Mouse (Mus musculus) megakaryocyte, embryonic 14.5 days (primary cell): ENCODE measurements at regions not wholly inside any gene's neighbourhood (a gene's known extent, or its start where the extent isn't known, plus 50 kb on each side); places are given as distances from the start of the nearest gene placed in this dataset.
"Not testable (repeated sequence)": the region's sequence is repeated elsewhere in the genome, so short reads cannot be mapped to it uniquely, and the experiment has no call there.

Source experiments
- H3K27me3 ChIP-seq: replicated peaks from 2 replicates; pipeline ENCODE3; 2012; ENCODE audit warnings: inconsistent platforms
- H3K36me3 ChIP-seq: replicated peaks from 2 replicates; pipeline ENCODE3; 2012; ENCODE audit warnings: low read length, inconsistent platforms, mixed read lengths
- H3K4me1 ChIP-seq: 2 replicates; pipeline ENCODE4 v1.6.1; 2012; ENCODE audit warnings: inconsistent platforms
- H3K4me3 ChIP-seq: replicated peaks from 2 replicates; pipeline ENCODE3; 2012; ENCODE audit warnings: moderate library complexity, mild to moderate bottlenecking, inconsistent platforms
- H3K9me3 ChIP-seq: 2 replicates; pipeline ENCODE4 v1.6.1; 2012; ENCODE audit warnings: inconsistent platforms
- FLI1 ChIP-seq: IDR thresholded peaks from 2 replicates; pipeline ENCODE4 v1.6.1; 2012; ENCODE audit warnings: low read length, inconsistent platforms, mixed read lengths
- GATA1 ChIP-seq: IDR thresholded peaks from 3 replicates; pipeline ENCODE4 v1.6.1; 2012; ENCODE audit warnings: mixed read lengths, low read length, inconsistent platforms, borderline replicate concordance

- TF ChIP-seq FLI1 (no peak), GATA1 (no peak)
Measured at GRCm38 (mm10) chr5:42884251-42884650, 348.7 kb upstream of the Cpeb2 start.

DNA sequence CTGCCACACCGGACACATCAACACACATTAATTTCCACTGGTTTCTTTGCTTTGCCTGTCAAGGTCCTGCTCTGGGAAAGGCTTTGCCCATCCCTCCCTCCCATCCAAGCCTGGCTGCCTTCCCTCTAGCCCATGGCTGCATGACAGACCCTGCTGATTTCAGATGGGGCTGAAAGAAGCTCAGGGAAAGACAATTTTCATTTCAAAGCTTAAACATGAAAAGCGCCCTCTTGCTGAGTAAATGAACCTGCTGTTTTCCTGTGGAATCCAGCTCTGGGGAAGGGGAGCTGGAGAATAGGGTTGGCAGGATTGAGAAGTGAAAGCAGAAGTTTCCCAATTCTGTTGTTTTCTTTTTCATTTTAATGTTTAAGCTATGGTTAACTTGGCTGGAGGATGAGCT is 341.1 kb upstream of the Cpeb2 start:
- H3K36me3 ChIP-seq: no peaks in the 10 kb centered on the region
- no peak for TF ChIP-seq GATA1
- TF ChIP-seq FLI1: no peak
- H3K9me3 ChIP-seq: no peaks in the 10 kb centered on the region
- H3K4me1 ChIP-seq: no peaks in the 10 kb centered on the region
- no peaks in the 10 kb centered on the region for H3K27me3 ChIP-seq
- no peak overlapping the region for H3K4me3 ChIP-seq

More at GRCm38 (mm10) chr5:42884251-42884650, 348.7 kb upstream of the Cpeb2 start:
- Histone ChIP-seq H3K9me3 (no peaks in the 10 kb centered on the region), H3K4me3 (no peak overlapping the region), H3K36me3 (no peaks in the 10 kb centered on the region), H3K27me3 (no peaks in the 10 kb centered on the region), H3K4me1 (no peaks in the 10 kb centered on the region; the same call in 1 of the 2 replicates)

GRCm38 (mm10) chr5:42906136-42906535 is 326.8 kb upstream of the Cpeb2 start:
- TF ChIP-seq GATA1: no peak
- no peak for TF ChIP-seq FLI1

GRCm38 (mm10) chr5:42919328-42919727 is 313.6 kb upstream of the Cpeb2 start:
- H3K4me3 ChIP-seq: no peak overlapping the region
- no peaks in the 10 kb centered on the region for H3K36me3 ChIP-seq
- TF ChIP-seq FLI1 (no peak), GATA1 (no peak)
- no peaks in the 10 kb centered on the region for H3K9me3 ChIP-seq
- no peaks in the 10 kb centered on the region for H3K4me1 ChIP-seq
- peaks cover 2% of the 10 kb centered on the region for H3K27me3 ChIP-seq

More at GRCm38 (mm10) chr5:42906136-42906535, 326.8 kb upstream of the Cpeb2 start:
- H3K4me1 ChIP-seq: no peaks in the 10 kb centered on the region
- H3K27me3 ChIP-seq: peaks cover 5% of the 10 kb centered on the region
- H3K9me3 ChIP-seq: no peaks in the 10 kb centered on the region
- no peak overlapping the region for H3K4me3 ChIP-seq
- no peaks in the 10 kb centered on the region for H3K36me3 ChIP-seq

- Histone ChIP-seq H3K36me3 (no peaks in the 10 kb centered on the region), H3K27me3 (no peaks in the 10 kb centered on the region), H3K4me1 (no peaks in the 10 kb centered on the region), H3K9me3 (no peaks in the 10 kb centered on the region), H3K4me3 (no peak overlapping the region)
- no peak for TF ChIP-seq GATA1
- no peak for TF ChIP-seq FLI1
Measured at GRCm38 (mm10) chr5:42932106-42932505, 300.9 kb upstream of the Cpeb2 start.

DNA sequence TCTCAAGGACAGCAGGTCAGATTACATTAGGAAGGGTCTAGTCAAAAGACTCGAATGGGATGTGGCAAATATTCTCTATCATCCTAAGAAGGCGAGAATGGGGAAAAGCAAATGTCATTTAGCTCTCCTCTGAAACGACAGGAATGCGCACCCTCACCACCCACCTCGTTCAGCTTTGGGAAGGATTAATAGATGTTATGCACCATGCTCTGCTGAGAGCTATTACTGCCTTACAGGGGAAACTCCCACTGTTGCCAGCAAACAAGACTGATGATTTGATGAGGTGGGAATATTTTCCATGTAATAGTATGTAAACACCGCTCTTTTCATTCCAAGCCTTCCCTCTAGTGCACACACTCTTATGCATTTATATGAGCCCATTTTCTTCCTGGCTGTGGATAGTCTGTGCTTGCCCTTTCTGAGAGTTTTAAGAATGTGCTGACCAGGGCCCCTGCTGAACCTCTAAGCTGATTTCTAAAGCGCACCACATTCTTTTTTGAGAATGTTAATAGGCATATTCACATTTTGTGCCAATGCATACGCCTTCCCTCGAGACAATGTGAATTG is 273.6 kb upstream of the Cpeb2 start:
- no peak overlapping the region for H3K4me3 ChIP-seq
- no peak for TF ChIP-seq FLI1
- no peak for TF ChIP-seq GATA1
- no peaks in the 10 kb centered on the region; the same call in 1 of the 2 replicates for H3K4me1 ChIP-seq
- no peaks in the 10 kb centered on the region for H3K27me3 ChIP-seq
- H3K9me3 ChIP-seq: no peaks in the 10 kb centered on the region
- H3K36me3 ChIP-seq: no peaks in the 10 kb centered on the region

- not testable (repeated sequence) for H3K4me3 ChIP-seq, H3K36me3 ChIP-seq, H3K27me3 ChIP-seq, H3K9me3 ChIP-seq
- H3K4me1 ChIP-seq: peaks cover 17% of the 10 kb centered on the region
Measured at GRCm38 (mm10) chr5:42966952-42967351, 266.0 kb upstream of the Cpeb2 start.

- H3K4me3 ChIP-seq: no peak overlapping the region
- H3K36me3 ChIP-seq: no peaks in the 10 kb centered on the region
- peaks cover 18% of the 10 kb centered on the region for H3K4me1 ChIP-seq
- H3K9me3 ChIP-seq: no peaks in the 10 kb centered on the region; the same call in 1 of the 2 replicates
- no peaks in the 10 kb centered on the region for H3K27me3 ChIP-seq
- TF ChIP-seq FLI1 (no peak), GATA1 (no peak)
Measured at GRCm38 (mm10) chr5:42969209-42969608, 263.8 kb upstream of the Cpeb2 start.

GRCm38 (mm10) chr5:42969621-42970020 is 263.3 kb upstream of the Cpeb2 start:
- H3K36me3 ChIP-seq: no peaks in the 10 kb centered on the region
- TF ChIP-seq GATA1: no peak
- TF ChIP-seq FLI1: no peak
- peaks cover 19% of the 10 kb centered on the region for H3K4me1 ChIP-seq
- H3K27me3 ChIP-seq: no peaks in the 10 kb centered on the region
- H3K9me3 ChIP-seq: no peaks in the 10 kb centered on the region; the same call in 1 of the 2 replicates
- no peak overlapping the region for H3K4me3 ChIP-seq

DNA sequence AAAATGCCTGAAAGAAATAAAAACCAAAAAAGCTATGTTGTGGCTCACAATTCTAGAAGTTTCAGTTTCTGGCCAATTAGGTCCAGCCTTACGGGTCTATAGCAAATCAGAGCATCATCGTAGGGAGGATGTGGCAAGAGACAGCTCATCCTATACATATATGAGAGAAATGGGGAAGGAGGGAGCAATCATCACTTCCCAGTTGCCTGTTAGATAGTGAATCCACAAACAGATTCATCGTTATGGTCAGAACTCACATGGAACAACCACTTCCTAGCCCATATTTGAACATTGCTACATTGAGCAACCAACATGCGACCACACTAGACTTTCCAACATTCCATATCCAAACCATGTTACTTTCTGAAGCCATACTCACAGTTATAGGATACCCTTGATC is 255.9 kb upstream of the Cpeb2 start:
- Histone ChIP-seq H3K36me3 (no peaks in the 10 kb centered on the region), H3K4me3 (no peak overlapping the region), H3K9me3 (no peaks in the 10 kb centered on the region), H3K27me3 (peaks cover 5% of the 10 kb centered on the region), H3K4me1 (peaks cover 39% of the 10 kb centered on the region)
- TF ChIP-seq FLI1: no peak
- TF ChIP-seq GATA1: no peak

- no peaks in the 10 kb centered on the region for H3K9me3 ChIP-seq
- H3K36me3 ChIP-seq: no peaks in the 10 kb centered on the region
- peaks cover 3% of the 10 kb centered on the region for H3K27me3 ChIP-seq
- H3K4me1 ChIP-seq: peaks cover 36% of the 10 kb centered on the region
- no peak for TF ChIP-seq GATA1
- no peak for TF ChIP-seq FLI1
- no peak overlapping the region for H3K4me3 ChIP-seq
Measured at GRCm38 (mm10) chr5:42980946-42981650, 251.9 kb upstream of the Cpeb2 start.
